Mouse (Mus musculus) cerebellum, postnatal 36 days (tissue): ENCODE measurements around the gene Rpl23.
A peak's percentile ranks its signal among the peaks of the same experiment; 100 is the strongest.
"Not testable (repeated sequence)": the region's sequence is repeated elsewhere in the genome, so short reads cannot be mapped to it uniquely, and the experiment has no call there.

Experiments used
- DNase-seq, 2 experiments: peaks; one replicate each; pipeline ENCODE4 v3.0.0; 2021 to 2022; ENCODE audit warnings: mixed read lengths in 2 of 2

Rpl23 gene

DNA sequence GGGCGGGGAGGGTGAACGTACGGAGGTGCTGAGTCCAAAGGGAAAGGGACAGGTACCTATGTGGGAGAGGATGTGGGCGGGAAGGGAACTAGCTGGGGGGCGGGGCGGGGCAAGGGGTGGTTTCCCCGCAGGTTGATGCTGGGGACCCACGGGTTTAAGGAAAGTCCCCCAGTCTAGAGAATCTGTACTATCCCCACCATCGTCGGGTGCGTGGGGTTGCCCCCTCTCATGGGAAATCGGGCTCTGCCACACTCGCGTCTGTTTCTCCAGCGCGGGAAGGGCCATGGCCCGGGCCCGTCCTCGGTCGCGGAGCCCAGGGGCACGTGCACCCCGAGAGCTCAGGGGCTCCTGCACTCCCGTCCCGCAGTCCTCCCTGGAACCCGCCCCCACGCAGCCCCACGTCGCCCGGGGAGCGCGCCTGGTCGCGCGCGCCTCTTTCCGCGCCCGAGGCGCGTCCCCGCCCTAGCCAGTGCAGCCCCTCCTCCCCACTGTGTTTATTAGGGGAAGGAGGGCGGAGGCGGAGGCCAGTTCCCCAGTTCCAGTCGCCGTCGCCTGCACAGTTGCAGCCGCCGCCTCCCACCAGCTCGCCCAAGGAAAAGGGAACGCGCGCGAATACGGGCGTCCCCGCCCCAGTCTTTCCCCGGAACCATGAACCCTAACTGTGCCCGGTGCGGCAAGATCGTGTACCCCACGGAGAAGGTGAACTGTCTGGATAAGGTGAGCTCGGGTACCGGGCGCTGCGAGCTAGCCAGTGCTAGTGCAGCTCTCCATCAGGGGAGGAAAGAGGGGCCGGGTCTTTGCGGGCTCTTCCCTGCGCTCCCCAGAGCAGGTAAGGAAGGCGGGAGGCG lies 17.1 kb upstream of the Rpl23 start:
- peak; percentile 86 to 91 for DNase-seq

DNA sequence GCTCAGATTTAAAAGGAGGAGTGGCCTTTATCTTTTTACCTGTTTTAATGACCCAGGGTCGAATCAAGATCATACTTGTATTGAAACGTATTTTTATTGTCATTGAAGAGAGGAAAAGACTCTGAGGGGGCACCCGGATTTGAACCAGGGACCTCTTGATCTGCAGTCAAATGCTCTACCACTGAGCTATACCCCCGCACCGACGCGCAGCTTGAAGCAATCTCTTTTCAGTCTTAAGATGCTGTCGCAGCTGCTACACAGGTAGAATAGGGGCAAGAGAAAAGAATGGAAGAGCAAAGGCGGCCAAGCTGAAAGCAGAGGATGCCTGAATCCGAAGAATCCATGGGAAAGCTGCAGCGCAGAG lies 16.5 kb upstream of the Rpl23 start, which contains the start of gene Lasp1:
Gene Lasp1 (plus strand): TSS at position 219 of the 364 bp plus-strand sequence.
- peak; percentile 89 to 96 for DNase-seq

DNA sequence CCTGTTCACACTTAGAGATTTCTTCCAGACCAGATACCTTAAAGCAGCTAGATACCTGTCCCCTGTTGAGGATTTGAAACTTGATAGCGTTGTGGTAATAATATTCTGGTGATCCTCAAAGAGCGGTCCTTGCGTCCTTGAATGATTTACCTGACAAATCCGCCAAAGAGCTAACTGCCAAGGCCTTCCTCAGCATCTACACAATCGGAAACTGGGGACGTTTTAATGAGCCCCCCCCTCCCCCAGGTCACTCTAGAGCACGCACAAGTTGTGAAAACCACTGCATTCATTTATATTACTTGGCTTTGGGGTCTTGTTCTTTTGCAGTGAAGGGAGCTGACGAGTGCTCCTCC lies 15.8 kb upstream of the Rpl23 start:
- no peak for DNase-seq

- no peak for DNase-seq
Observed at GRCm38 (mm10) chr11:97797369-97798082, 15.3 kb upstream of the Rpl23 start.

DNA sequence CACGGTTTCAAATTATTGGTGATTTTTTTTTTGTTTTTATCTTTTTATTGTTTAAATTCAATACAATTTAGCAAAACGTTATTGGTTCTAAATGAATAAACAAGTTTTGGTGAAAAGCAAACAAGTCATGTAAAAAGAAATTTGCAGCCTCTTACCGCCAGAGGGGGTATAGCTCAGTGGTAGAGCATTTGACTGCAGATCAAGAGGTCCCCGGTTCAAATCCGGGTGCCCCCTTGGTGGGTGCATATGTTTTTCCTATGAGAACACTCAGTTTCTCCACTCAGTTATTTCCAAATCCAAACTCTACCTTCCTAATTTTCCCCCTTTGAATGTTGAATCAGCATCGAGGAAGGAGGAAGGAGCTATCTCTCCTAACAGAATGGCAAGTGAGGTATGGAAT lies 14.7 kb upstream of the Rpl23 start:
- DNase-seq: peak; percentile 79 to 87

GRCm38 (mm10) chr11:97793165-97793564 lies 10.9 kb upstream of the Rpl23 start:
- no peak for DNase-seq

DNA sequence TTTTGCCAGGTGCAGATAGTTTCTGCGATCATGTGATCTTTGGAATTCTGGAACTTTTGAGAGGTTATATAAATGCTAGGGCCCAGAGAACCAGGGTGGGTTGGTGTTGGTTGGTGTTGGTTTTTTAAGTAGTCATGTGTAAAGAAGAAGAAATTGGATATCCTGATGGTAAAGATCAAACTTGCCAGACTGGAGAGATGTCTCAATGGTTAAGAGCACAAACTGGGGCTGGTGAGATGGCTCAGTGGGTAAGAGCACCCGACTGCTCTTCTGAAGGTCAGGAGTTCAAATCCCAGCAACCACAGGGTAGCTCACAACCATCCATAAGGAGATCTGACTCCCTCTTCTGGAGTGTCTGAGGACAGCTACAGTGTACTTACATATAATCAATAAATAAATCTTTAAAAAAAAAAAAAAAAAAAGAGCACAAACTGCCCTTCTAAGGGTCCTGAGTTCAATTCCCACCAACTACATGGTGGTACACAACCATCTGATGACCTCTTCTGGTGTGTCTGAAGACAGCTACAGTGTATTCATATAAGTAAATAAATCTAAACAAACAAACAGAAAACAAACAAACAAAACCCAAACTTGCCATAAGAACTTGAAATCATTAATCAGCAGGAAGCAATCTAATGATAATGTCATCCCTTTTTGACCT lies 8.7 kb upstream of the Rpl23 start:
- not testable (repeated sequence) for DNase-seq

- no peak for DNase-seq
Observed at GRCm38 (mm10) chr11:97789727-97790126, 7.5 kb upstream of the Rpl23 start.

DNA sequence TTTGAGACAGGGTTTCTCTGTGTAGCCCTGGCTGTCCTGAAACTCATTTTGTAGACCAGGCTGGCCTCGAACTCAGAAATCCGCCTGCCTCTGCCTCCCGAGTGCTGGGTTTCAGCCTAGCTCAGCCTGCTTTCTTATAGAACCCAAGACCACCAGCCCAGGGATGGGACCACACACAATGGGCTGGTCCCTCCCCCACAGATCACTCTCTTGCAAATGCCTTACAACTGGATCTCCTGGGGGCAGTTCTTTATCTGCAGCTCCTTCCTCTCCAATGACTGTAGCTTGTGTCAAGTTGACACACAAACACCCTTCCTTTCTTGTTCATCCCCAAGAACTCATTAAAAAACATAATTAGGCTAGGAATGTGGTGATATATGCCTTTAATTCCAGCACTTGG lies 5.7 kb upstream of the Rpl23 start:
- no peak for DNase-seq

GRCm38 (mm10) chr11:97782564-97782895 lies 293 bp upstream of the Rpl23 start:
- no peak for DNase-seq

DNA sequence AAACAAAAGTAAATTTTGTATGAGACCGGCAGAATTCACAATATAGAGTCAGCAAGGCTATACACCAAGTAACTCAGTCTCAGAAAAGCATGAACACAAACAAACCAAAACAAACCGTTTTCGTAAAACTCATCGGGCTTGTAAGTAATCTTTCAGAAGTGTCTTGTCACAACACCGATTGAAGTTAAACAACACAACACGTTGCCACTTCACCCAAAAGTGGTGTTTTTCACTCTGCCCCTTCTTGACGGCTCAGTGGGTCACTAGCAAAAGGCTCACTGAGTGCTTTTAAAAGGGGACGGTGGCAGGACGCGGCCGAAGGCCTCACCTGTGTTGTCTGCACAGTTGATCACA lies 782 bp downstream of the Rpl23 start:
- DNase-seq: no peak

- no peak for DNase-seq
Observed at GRCm38 (mm10) chr11:97779968-97780701, 2.1 kb downstream of the Rpl23 start.

GRCm38 (mm10) chr11:97778918-97779317 lies 3.3 kb downstream of the Rpl23 start:
- no peak for DNase-seq

GRCm38 (mm10) chr11:97777129-97777529 lies 5.1 kb downstream of the Rpl23 start:
- no peak for DNase-seq

DNA sequence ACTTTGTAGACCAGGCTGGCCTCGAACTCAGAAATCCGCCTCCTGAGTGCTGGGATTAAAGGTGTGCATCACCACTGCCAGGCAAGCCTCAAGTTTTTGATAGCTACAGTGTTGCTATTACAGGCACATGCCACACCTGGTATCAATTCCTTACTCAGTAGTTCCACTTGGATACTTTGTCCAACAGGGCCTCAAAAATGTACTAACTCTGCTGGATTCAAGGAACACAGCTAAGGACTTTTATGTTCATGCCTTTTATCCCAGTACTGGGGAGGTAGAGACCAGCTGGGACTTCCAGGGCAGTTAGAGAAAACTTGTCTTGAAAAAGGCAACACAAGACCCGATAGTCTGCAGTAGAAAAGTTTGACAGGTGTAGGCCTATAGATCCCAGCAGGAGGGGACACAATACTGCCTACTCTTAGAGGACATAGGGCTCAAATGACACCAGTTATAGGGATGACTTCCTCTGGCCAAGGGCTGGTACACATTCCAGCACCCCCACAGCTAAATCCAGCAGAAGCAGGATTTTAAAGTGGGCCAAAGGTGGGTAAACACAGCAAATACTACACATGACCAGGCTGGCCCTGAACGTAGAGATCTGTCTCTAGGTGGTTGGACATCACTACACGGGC lies 5.6 kb downstream of the Rpl23 start:
- DNase-seq: no peak

GRCm38 (mm10) chr11:97775808-97776496 lies 6.3 kb downstream of the Rpl23 start, which contains the start of gene 1700001P01Rik:
Gene 1700001P01Rik (minus strand): TSS chr11:97775918.
- DNase-seq: no peak

GRCm38 (mm10) chr11:97775186-97775585 lies 7.1 kb downstream of the Rpl23 start:
- DNase-seq: no peak

GRCm38 (mm10) chr11:97771410-97771809 lies 10.8 kb downstream of the Rpl23 start:
- no peak for DNase-seq

DNA sequence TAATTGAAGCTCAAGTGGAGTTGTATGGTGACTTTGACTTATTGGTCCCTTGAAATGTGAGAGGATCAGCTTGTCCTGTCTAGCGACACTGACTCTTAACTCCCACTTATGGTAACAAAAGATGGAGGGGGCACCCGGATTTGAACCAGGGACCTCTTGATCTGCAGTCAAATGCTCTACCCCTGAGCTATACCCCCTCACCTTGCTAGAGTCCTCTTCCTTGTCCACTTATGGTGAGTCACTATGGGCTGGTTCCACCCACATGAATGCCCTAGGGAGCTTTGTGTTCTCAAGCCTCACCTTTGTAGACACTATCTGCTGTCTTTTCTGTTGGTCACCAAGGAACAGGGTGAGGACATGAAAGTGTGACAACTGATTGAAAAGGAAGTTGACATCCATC lies 12.5 kb downstream of the Rpl23 start:
- no peak for DNase-seq

GRCm38 (mm10) chr11:97766154-97766881 lies 15.9 kb downstream of the Rpl23 start, which contains the start of gene Cwc25:
Gene Cwc25 (minus strand): TSS chr11:97766556.
- DNase-seq: peak; percentile 94 to 96

DNA sequence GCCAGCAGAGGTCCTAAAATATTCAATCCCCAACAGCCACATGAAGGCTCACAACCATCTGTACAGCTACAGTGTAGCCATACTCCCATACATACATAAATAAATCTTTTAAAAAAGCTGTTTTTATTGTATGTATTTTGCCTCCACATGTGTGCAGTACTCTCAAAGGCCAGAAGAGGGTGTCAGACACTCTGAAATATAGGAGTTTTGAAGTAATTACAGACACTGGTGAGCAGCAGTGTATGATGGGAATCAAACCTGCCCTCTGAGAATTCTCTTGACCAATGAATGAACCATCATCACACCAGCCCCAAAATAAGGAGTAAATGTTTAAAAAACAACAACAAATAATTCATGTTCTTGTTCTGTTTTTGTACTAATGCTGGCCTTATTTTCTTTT lies 20.6 kb downstream of the Rpl23 start:
- no peak for DNase-seq
